Mouse (Mus musculus) neural tube, embryonic 12.5 days (tissue): Measurements from ENCODE around the gene Pdlim7. TPM values are rescaled to one million over a fixed set of nuclear protein-coding genes. Genes with fewer than 3 reads are reported as not detected.
A peak's percentile ranks its signal among the peaks of the same experiment; 100 is the strongest.

Experiments
- ATAC-seq: fragments of 200-750 bp; cut with Nextera tagmentation; 2 replicates; pipeline ENCODE4 v1.8.0; 2017; ENCODE audit warnings: low read depth, mild to moderate bottlenecking, moderate TSS enrichment, moderate library complexity; ENCODE audit not compliant: low FRiP score
- H3K27ac ChIP-seq: fragments of 300-500 bp; sonication (generic); 2 replicates; pipeline ENCODE4 v1.5.1; 2016
- H3K27me3 ChIP-seq: fragments of 300-500 bp; sonication (generic); replicated peaks from 2 replicates; pipeline ENCODE4 v1.6.1; 2016; ENCODE audit warnings: mild to moderate bottlenecking
- H3K36me3 ChIP-seq: fragments of 300-500 bp; sonication (generic); 2 replicates; pipeline ENCODE4 v1.6.1; 2016; ENCODE audit warnings: mild to moderate bottlenecking
- H3K4me1 ChIP-seq: fragments of 300-500 bp; sonication (generic); 2 replicates; pipeline ENCODE4 v1.6.1; 2016
- H3K4me2 ChIP-seq: fragments of 300-500 bp; sonication (generic); replicated peaks from 2 replicates; pipeline ENCODE4 v1.6.1; 2016; ENCODE audit warnings: mild to moderate bottlenecking
- H3K4me3 ChIP-seq: fragments of 300-500 bp; sonication (generic); 2 replicates; pipeline ENCODE4 v1.5.1; 2016
- H3K9ac ChIP-seq: fragments of 300-500 bp; sonication (generic); 2 replicates; pipeline ENCODE4 v1.6.1; 2016; ENCODE audit warnings: mild to moderate bottlenecking
- H3K9me3 ChIP-seq: fragments of 300-500 bp; sonication (generic); 2 replicates; pipeline ENCODE4 v1.6.1; 2016; ENCODE audit warnings: mild to moderate bottlenecking
- WGBS: fragments of 180-500 bp; shearing (Covaris S2); methylation state at CpG from one replicate; pipeline ENCODE4 v1.1.7; 2016; 5-methylcytosine and 5-hydroxymethylcytosine counted together
- polyA plus RNA-seq: library from polyadenylated mRNA; unstranded; fragments of >200 nt; fragmentation: Nextera tagmentation; extraction: Ambion mirVana; gene quantifications from 2 replicates; pipeline ENCODE4 v1.2.1, GENCODE M21; 2016

Pdlim7 gene
- polyA plus RNA-seq, 1 experiment from 2014 or later, result 158 TPM

DNA sequence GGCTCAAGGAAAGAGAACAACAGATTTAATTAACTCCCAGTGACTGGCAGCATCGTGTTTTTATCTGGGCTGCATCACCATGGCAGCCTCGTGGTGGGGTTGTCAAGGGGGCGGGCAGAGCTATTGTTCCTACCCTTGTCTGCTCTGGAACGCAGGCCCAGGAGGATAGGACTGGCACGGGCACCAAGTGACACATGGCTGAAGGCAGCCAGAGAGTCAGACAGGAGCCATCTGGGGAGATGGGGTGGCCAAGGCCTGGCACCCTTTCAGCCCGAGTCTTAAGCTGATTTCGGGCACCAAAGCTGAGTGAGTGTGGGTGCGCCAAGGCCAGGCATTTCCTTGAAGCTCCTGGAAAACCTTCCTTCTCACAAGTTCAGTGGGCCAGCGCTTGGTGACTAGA, 43.1 kb downstream of the Pdlim7 start:
- Histone ChIP-seq H3K9ac (no peak overlapping the region), H3K4me3 (no peak overlapping the region), H3K4me1 (peaks cover 71% of the 10 kb centered on the region), H3K9me3 (no peaks in the 10 kb centered on the region), H3K4me2 (peak overlapping the region; percentile 96), H3K27me3 (no peaks in the 10 kb centered on the region), H3K27ac (no peak overlapping the region), H3K36me3 (peaks cover 20% of the 10 kb centered on the region)
- ATAC-seq, result no peak
- 53% methylated on average over 9 of the region's 9 CpGs for WGBS

DNA sequence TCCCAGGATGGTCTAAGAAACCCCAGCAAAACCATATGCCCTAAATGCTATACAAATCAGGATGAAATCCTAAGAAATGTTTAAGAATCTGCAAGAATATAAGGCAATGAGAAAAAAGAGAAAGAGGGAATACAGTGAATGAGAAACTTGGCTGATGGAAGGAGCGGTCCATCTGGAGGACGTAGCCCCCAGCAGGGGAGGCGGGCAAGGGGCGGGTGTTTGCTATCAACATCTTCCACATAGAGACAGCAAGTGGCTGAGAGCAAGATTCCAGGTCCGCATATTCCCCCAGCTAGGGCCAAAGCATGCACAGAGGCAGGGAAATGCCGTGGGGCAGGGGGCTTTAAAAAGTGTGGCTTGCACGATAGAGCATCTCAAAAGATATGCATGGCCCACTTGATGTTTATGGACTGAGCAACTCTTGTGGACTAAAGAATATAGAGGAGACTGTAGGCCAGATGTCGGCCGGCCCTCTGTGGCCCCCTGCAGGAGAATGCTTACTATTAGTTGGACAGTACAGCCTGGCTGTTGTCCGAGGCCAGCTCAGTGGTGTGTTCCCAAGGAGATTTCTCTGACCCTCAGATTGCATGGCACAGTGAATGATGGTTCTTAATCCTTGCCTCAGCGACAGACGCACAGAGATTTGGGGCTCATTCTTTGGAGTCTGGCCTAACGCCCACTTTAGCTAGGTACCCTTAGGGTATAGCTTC, 44.5 kb downstream of the Pdlim7 start:
- H3K4me1 ChIP-seq, result peaks cover 69% of the 10 kb centered on the region
- no peaks in the 10 kb centered on the region for H3K27me3 ChIP-seq
- H3K9ac ChIP-seq, result no peak overlapping the region
- 40% methylated on average over 13 of the region's 13 CpGs for WGBS
- no peak overlapping the region for H3K4me2 ChIP-seq
- no peak for ATAC-seq
- no peak overlapping the region for H3K4me3 ChIP-seq
- no peaks in the 10 kb centered on the region for H3K9me3 ChIP-seq
- no peak overlapping the region for H3K27ac ChIP-seq
- H3K36me3 ChIP-seq, result peaks cover 6% of the 10 kb centered on the region

DNA sequence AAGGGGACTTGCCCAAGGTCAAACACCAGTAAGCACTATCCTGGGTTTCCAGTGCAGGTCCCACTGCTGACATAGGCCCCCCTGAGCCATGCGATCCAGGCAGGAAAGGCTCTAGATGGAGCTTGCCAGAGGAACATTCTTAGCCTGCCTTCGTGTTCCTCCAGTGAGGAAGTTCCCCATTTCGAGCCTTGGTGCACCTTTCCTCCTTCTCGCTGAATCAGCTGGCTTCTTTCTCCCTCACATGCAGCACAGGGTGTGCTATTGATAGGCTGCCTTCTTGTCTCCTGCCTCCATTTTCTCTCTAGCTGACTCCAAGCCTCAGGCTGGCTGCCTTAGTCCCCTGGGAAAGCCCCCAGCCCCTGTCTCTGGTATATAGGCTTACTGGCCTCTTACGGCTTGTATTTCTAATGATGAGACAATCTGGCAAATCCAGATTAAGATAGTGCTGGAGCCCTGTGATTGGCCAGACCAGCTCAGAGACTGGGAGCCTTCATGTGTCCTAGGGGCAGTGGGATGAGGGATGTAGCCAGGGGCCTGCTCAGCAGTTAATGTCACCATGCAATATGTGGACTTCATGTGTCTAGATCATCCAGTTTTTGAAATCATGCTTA, 47.5 kb downstream of the Pdlim7 start:
- H3K9me3 ChIP-seq, result no peaks in the 10 kb centered on the region
- peaks cover 13% of the 10 kb centered on the region for H3K36me3 ChIP-seq
- H3K4me2 ChIP-seq, result peak overlapping the region; percentile 80
- WGBS, result 67% methylated on average over 5 of the region's 5 CpGs
- peaks cover 50% of the 10 kb centered on the region for H3K4me1 ChIP-seq
- ATAC-seq, result no peak
- H3K27me3 ChIP-seq, result no peaks in the 10 kb centered on the region
- H3K4me3 ChIP-seq, result peak overlapping the region; percentile 66; the same call in 1 of the 2 replicates
- H3K9ac ChIP-seq, result peak overlapping the region; percentile 35; the same call in 1 of the 2 replicates
- 0 out of 2 replicates have a peak overlapping the region, but pooled peaks have one; percentile 92 for H3K27ac ChIP-seq

DNA sequence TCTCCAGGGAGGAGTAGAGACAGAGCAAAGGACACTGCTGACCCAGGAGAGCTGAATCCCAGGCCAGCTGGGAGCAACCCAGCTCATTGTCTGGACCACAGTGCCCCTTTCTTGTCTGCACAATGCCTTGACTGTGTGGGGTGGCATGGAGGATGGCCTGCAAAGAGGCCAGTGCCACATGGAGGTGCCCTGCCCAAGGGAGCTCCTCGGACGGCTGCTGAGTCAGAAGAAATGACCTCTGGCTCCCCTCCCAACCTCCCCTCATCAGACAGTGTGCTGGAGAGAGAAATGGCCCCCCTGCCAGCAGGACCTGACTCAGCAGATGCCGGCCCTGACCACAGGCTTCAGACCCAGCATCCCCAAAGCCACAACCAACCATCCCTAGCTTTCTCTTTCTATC, 48.3 kb downstream of the Pdlim7 start:
- no peaks in the 10 kb centered on the region for H3K9me3 ChIP-seq
- peak overlapping the region; percentile 80 for H3K4me2 ChIP-seq
- ATAC-seq, result peak; percentile 43
- WGBS, result 4% methylated on average over 3 of the region's 3 CpGs
- peak overlapping the region; percentile 92 for H3K27ac ChIP-seq
- H3K4me3 ChIP-seq, result peak overlapping the region; percentile 66
- peaks cover 43% of the 10 kb centered on the region for H3K4me1 ChIP-seq
- H3K27me3 ChIP-seq, result no peaks in the 10 kb centered on the region
- peak overlapping the region; percentile 80 for H3K9ac ChIP-seq
- peaks cover 20% of the 10 kb centered on the region for H3K36me3 ChIP-seq

DNA sequence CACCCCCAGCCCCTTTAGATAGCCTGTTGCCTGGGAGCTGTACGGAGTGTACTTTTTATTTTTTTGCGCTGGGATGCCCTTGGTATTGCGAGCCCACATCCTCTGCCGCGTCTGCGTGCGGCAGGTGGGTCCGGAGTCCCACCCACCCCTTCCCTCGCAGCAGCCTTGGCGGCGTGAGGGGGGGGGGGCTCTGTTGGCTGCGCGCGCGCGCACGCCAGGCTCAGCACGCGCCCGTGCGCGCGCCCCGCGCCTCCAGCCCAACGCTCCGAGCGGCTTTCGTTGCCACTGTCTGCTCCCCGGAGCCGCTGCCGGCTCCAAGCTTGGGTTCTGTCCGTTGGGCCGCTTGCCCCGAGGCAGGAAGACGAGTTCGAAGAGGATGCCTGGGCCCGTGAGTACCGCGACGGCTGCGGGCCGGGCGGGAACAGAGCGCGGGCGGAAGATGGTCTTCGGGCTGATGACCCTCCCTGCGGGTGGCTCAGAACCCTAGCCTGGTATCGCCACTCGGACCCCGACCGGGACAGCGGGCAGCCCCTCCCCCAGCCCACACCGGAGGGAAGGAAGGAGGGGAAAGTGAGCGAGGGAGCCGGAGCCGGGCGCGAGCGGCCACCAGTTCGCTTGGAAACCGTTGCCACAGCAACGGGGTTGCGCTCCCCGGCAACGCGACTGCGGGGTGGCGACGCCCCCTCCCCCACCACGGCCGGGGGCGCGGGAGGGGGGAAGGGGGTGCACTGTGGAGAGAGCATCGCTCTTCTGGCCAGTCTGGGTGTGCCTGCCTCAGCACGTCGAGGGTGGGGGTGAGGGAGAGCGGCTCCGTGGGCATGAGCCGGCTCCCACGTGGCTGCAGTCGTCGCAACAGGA, 49.2 kb downstream of the Pdlim7 start, which contains the start of gene Prr7:
Prr7 (plus strand) TSS at position 241 of the 858 bp plus-strand sequence.
- peak; percentile 86 for ATAC-seq
- WGBS, result under 1% methylated on average over 82 of the region's 84 CpGs
- Histone ChIP-seq H3K36me3 (peaks cover 30% of the 10 kb centered on the region), H3K9ac (peak within 1 kb of the TSS; percentile 80), H3K27me3 (no peaks in the 10 kb centered on the region), H3K4me2 (peak within 1 kb of the TSS; percentile 80), H3K4me1 (peaks cover 34% of the 10 kb centered on the region), H3K4me3 (peak within 1 kb of the TSS; percentile 66), H3K27ac (peak within 1 kb of the TSS; percentile 92), H3K9me3 (no peaks in the 10 kb centered on the region)

DNA sequence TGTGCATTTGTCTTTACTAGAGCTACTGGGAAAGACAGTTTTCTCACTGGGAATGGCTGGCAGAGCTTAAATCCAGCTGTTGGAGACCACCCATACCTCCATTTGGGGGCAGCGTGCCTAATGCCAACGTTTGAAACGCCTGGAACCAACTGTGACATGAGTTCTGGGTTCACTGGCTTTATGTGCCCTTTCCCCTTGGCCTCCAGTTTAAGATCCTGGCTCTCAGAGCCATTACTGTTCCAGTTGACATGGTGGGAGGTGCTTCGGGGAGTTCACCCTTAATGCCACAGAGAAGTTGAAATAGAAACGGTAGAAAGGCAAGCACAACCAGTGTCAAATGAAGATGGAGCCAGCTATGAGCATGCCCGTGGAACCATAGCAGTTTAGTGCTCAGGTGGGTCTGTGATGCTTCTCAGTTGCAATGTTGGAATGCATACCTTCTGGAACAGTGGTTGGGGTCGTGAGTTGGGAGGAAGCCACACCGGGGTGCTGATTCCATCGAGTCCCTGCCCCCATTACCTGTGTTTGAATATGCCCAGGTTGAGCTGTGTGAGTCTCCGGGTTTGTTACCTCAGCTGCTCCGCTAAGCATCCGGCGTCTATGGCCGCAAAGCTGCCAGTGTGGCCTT, 50.0 kb downstream of the Pdlim7 start:
- 8% methylated on average over 14 of the region's 14 CpGs for WGBS
- peaks cover 30% of the 10 kb centered on the region for H3K4me1 ChIP-seq
- H3K9me3 ChIP-seq, result no peaks in the 10 kb centered on the region
- peak; percentile 6; the same call in 1 of the 2 replicates for ATAC-seq
- peak overlapping the region; percentile 80 for H3K9ac ChIP-seq
- H3K4me2 ChIP-seq, result peak overlapping the region; percentile 80
- peak overlapping the region; percentile 66 for H3K4me3 ChIP-seq
- H3K27me3 ChIP-seq, result no peaks in the 10 kb centered on the region
- peaks cover 37% of the 10 kb centered on the region for H3K36me3 ChIP-seq
- peak overlapping the region; percentile 92; the same call in 1 of the 2 replicates for H3K27ac ChIP-seq

DNA sequence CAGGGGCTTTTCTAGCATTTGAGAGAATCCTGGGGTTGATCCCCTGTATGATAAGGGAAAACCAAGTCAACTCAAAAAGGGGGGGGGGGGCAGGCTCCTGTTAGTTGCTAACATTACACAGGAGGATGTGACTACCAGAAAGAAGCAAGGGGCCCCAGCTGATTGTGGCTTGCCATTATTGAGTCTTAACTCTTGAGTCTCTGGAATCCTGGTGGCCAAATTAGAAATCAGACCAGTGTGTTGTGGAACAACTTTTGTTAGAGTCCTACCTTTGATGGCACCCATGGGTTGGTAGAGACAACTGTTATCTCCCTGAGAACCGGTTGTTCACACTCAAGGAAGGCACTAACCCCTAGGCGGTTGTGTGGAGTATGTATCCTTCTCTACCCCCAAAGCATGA, 50.5 kb downstream of the Pdlim7 start:
- Histone ChIP-seq H3K9ac (no peak overlapping the region), H3K4me1 (peaks cover 30% of the 10 kb centered on the region), H3K27me3 (no peaks in the 10 kb centered on the region), H3K36me3 (peaks cover 42% of the 10 kb centered on the region), H3K9me3 (no peaks in the 10 kb centered on the region), H3K27ac (no peak overlapping the region), H3K4me3 (no peak overlapping the region), H3K4me2 (peak overlapping the region; percentile 80)
- ATAC-seq, result no peak
- WGBS, result 47% methylated on average over 2 of the region's 2 CpGs

DNA sequence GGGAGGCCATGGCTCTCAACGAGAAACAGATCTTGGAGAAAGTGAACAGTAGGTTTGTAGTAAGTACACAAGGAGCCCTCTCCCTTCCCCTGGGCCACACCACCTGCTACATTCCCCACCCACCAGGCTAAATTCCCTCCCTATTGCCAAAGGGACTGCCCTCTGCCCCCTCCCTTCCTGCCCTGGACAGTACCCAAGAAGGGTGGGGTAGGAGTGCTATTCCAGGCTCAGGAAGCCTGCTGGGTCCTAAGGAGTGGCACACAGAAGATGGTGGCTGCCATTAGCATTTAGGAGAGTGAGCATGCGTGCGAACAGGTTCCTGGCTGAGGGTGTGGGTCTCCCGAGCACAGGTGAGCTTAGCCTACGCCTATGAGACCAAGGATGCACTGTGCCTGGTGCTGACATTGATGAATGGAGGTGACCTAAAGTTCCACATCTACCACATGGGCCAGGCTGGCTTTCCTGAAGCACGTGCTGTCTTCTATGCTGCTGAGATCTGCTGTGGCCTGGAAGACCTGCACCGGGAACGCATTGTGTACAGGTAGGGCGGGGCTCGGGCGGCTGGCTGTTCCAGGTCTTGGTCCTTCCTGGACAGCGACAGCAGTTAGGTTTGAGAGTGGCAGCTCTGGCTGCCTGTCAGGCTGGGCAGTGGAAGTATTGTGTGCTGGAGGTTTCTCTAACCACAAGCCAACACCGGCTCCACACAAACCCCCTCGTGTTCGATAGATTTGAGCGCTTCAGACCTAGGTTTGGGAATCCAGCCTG, 61.5 kb downstream of the Pdlim7 start:
- no peaks in the 10 kb centered on the region for H3K27me3 ChIP-seq
- no peak for ATAC-seq
- 96% methylated on average over 16 of the region's 16 CpGs for WGBS

DNA sequence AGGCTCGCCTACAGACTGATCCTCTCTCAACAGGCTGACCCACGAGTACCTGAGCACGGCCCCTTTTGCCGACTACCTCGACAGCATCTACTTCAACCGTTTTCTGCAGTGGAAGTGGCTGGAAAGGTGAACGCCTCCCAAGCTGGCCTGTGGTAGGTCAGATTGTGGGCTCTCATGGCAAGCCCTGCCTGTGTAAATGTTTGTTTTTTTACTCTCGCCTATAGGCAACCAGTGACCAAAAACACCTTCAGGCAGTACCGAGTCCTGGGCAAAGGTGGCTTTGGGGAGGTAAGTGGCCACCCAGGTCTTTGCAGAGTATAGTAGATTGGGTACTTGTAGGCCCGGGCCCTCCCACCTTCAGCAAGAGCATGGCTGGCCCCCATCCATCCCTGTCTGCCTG, 62.2 kb downstream of the Pdlim7 start:
- Histone ChIP-seq H3K27ac (no peak overlapping the region), H3K27me3 (no peaks in the 10 kb centered on the region), H3K36me3 (peaks cover 67% of the 10 kb centered on the region), H3K4me2 (no peak overlapping the region), H3K9me3 (no peaks in the 10 kb centered on the region), H3K4me1 (peaks cover 16% of the 10 kb centered on the region), H3K4me3 (no peak overlapping the region), H3K9ac (no peak overlapping the region)
- ATAC-seq, result no peak
- 93% methylated on average over 10 of the region's 10 CpGs for WGBS

More for the DNA sequence above, 61.5 kb downstream of the Pdlim7 start:
- Histone ChIP-seq H3K4me1 (peaks cover 9% of the 10 kb centered on the region), H3K36me3 (peaks cover 72% of the 10 kb centered on the region), H3K9ac (no peak overlapping the region), H3K4me3 (no peak overlapping the region), H3K9me3 (no peaks in the 10 kb centered on the region), H3K4me2 (no peak overlapping the region), H3K27ac (no peak overlapping the region)

DNA sequence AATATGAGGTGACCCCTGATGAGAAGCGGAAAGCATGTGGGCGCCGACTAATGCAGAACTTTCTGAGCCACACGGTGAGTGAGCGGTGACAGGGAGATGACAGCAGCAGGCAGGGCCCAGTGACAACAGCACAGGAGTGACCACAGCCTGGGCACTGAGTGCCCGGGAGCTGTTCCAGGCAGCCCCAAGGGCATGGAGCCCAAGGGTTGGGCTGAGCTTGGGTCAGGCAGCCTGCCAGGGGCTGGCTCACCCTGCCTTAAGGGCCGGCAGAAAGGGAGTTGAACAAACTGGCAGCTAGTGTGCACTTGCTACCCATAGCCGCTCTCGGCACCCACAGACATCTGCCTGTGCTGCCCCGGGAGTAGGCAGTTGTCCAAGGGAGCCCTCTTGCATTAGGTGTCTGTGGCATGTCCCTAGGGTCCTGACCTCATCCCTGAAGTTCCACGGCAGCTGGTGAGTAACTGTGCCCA, 62.9 kb downstream of the Pdlim7 start:
- Histone ChIP-seq H3K36me3 (peaks cover 61% of the 10 kb centered on the region), H3K9ac (no peak overlapping the region), H3K4me1 (peaks cover 23% of the 10 kb centered on the region), H3K27me3 (no peaks in the 10 kb centered on the region), H3K4me2 (no peak overlapping the region), H3K9me3 (no peaks in the 10 kb centered on the region), H3K27ac (no peak overlapping the region), H3K4me3 (no peak overlapping the region)
- WGBS, result 95% methylated on average over 11 of the region's 11 CpGs
- no peak for ATAC-seq
